Mouse (Mus musculus): ENCODE data around the gene Tm4sf5.

DNA sequence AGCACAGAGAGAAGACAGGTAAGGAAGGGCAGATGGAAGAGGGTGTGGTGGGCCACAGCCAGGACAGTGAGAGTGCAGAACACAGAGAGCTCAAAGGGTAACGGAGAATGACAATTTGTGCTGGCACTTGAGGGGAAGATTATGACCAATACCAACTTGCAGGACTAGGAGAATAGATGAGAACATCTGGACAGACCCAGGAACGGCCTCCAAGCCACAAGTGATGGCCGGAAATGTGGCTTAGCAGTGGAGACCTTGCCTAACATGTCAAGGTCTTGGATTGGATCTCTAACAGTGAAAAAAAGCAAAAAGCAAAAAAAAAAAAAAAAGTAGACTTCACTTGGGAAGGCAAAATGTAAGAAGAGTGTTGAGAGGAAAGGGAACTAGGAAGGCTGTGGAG, 35.3 kb upstream of the Tm4sf5 start:
- TF ChIP-seq POLR2A (IDR thresholded peaks at IDR 0.05; ENCODE audit: control insufficient read depth, extremely low read depth, insufficient read depth, low read length, poor library complexity) (no peak), CTCF (IDR thresholded peaks at IDR 0.05; ENCODE audit: borderline replicate concordance, control insufficient read depth, extremely low read depth, insufficient read depth, low read length, poor library complexity) (no peak)

All from thymus, adult 2 months (tissue).